In genomic region chr19:4202149-4202548, GRCm38 (mm10) we compare ENCODE assay signal across 9 mouse cellular contexts. TPM values are rescaled to one million over a fixed set of nuclear protein-coding genes. Genes with fewer than 3 reads are reported as not detected.
DNase-seq lines count a peak whose midpoint lies in the region; ATAC-seq and TF ChIP-seq lines count a peak whose summit lies in the region.
"Had no signal": no experiment of that assay in that cellular context is flagged by ENCODE, and none has a peak within 500 bp of the region (broad histone marks: within the 10 kb centered on the region; RNA-seq: fewer than 3 reads in every experiment).

No protein-coding gene starts in this region.

- H3K4me3 ChIP-seq in left cerebral cortex, adult 2 months, result peak overlapping the region; percentile 70
- H3K4me3 ChIP-seq in embryonic facial prominence, embryonic 13.5 days, result peak overlapping the region; percentile 75
- H3K4me3 ChIP-seq in hindbrain, postnatal 0 days (ENCODE audit: low read length), result peak overlapping the region; percentile 53
- H3K4me3 ChIP-seq in midbrain, postnatal 0 days (ENCODE audit: low read depth, low read length), result peak overlapping the region; percentile 47

- WGBS in embryonic facial prominence, embryonic 13.5 days, result 17% methylated on average over 7 of the region's 7 CpGs
- WGBS in hindbrain, postnatal 0 days, result 27% methylated on average over 7 of the region's 7 CpGs
- 30% methylated on average over 7 of the region's 7 CpGs for WGBS in midbrain, postnatal 0 days

- intact Hi-C loops in left cerebral cortex, adult 2 months (cut with DNase I), result loop anchor here (5.0 kb wide), 1 partner anchor 105 kb away; the partner anchor contains the start of genes Cdk2ap2 and Pitpnm1

- peaks cover 26% of the 10 kb centered on the region for H3K4me1 ChIP-seq in embryonic facial prominence, embryonic 13.5 days
- H3K4me1 ChIP-seq in hindbrain, postnatal 0 days (ENCODE audit: insufficient read depth, low read length), result peaks cover 14% of the 10 kb centered on the region
- peaks cover 10% of the 10 kb centered on the region for H3K4me1 ChIP-seq in midbrain, postnatal 0 days (ENCODE audit: insufficient read depth, low read length)

- no peaks in the 10 kb centered on the region for H3K9me3 ChIP-seq in embryonic facial prominence, embryonic 13.5 days
- no peaks in the 10 kb centered on the region for H3K9me3 ChIP-seq in hindbrain, postnatal 0 days (ENCODE audit: low read length)
- H3K9me3 ChIP-seq in midbrain, postnatal 0 days (ENCODE audit: low read length), result no peaks in the 10 kb centered on the region

- no peak for ATAC-seq in embryonic facial prominence, embryonic 13.5 days (ENCODE audit: insufficient number of reproducible peaks, insufficient read depth, low FRiP score, low TSS enrichment, low read depth)
- peak; percentile 4; the same call in 1 of the 2 replicates for ATAC-seq in hindbrain, postnatal 0 days
- ATAC-seq in midbrain, postnatal 0 days (ENCODE audit: low FRiP score), result no peak

- no peak for TF ChIP-seq CTCF in left cerebral cortex, adult 2 months (IDR thresholded peaks at IDR 0.05)
- no peak for TF ChIP-seq CTCF in hindbrain, postnatal 0 days (IDR thresholded peaks at IDR 0.05; ENCODE audit: low read depth)
- TF ChIP-seq CTCF in midbrain, postnatal 0 days (IDR thresholded peaks at IDR 0.05), result no peak

- H3K27me3 ChIP-seq in embryonic facial prominence, embryonic 13.5 days, result peaks cover 12% of the 10 kb centered on the region
- H3K27me3 ChIP-seq in hindbrain, postnatal 0 days (ENCODE audit: insufficient read depth, low read length), result no peaks in the 10 kb centered on the region
- peaks cover 4% of the 10 kb centered on the region; the same call in 1 of the 2 replicates for H3K27me3 ChIP-seq in midbrain, postnatal 0 days (ENCODE audit: insufficient read depth, low read length)

- DNase-seq in left cerebral cortex, adult 2 months (ENCODE audit: extremely low spot score in 1 of 2, low spot score in 2 of 2), result no peak
- DNase-seq in left cerebral cortex, adult 8-10 months (ENCODE audit: low spot score in 2 of 2), result no peak
- no peak for DNase-seq in hindbrain, postnatal 0 days (ENCODE audit: low spot score)
- no peak for DNase-seq in midbrain, postnatal 0 days (ENCODE audit: low spot score)
- no peak for DNase-seq in frontal cortex, postnatal 10 days (ENCODE audit: low spot score in 2 of 2)
- DNase-seq in B cell, adult 2 months, result no peak
- DNase-seq in cerebellum, adult 8-10 months, result no peak

- peaks cover 33% of the 10 kb centered on the region for H3K36me3 ChIP-seq in embryonic facial prominence, embryonic 13.5 days
- H3K36me3 ChIP-seq in hindbrain, postnatal 0 days (ENCODE audit: insufficient read depth, low read length), result 0 out of 2 replicates have a peak, but pooled peaks cover 3% of the 10 kb centered on the region
- H3K36me3 ChIP-seq in midbrain, postnatal 0 days (ENCODE audit: insufficient read depth, low read length), result peaks cover 9% of the 10 kb centered on the region

- H3K9ac ChIP-seq in embryonic facial prominence, embryonic 13.5 days, result peak overlapping the region; percentile 87
- peak overlapping the region; percentile 69 for H3K9ac ChIP-seq in hindbrain, postnatal 0 days (replicated peaks; ENCODE audit: low read length)
- H3K9ac ChIP-seq in midbrain, postnatal 0 days (replicated peaks; ENCODE audit: low read length, poor library complexity, severe bottlenecking), result peak overlapping the region; percentile 62

- peak overlapping the region; percentile 95 for H3K27ac ChIP-seq in left cerebral cortex, adult 2 months
- peak overlapping the region; percentile 73; the same call in 1 of the 2 replicates for H3K27ac ChIP-seq in embryonic facial prominence, embryonic 13.5 days
- H3K27ac ChIP-seq in hindbrain, postnatal 0 days, result no peak overlapping the region
- H3K27ac ChIP-seq in midbrain, postnatal 0 days (ENCODE audit: low read depth, low read length), result peak overlapping the region; percentile 51; the same call in 1 of the 2 replicates

- H3K4me2 ChIP-seq in embryonic facial prominence, embryonic 13.5 days, result peak overlapping the region; percentile 96
- peak overlapping the region; percentile 91 for H3K4me2 ChIP-seq in hindbrain, postnatal 0 days (ENCODE audit: low read depth, low read length)
- peak overlapping the region; percentile 91 for H3K4me2 ChIP-seq in midbrain, postnatal 0 days (ENCODE audit: low read depth, low read length, poor library complexity, severe bottlenecking)

RNA-seq across cellular contexts. Expression of gene Rad9a, which starts 0.7 kb away (rescaled TPM):
- 10 to 100 TPM in 1 of 2 experiments, 1 to 10 TPM in 1; 8.7 to 10.1 TPM for total RNA-seq in left cerebral cortex, adult 2 months (2021)
- 10 to 100 TPM in 3 of 4 experiments, 1 to 10 TPM in 1; 9.9 to 12.1 (median 11.0) TPM for total RNA-seq in left cerebral cortex, adult 8-10 months (2022)
- polyA plus RNA-seq in embryonic facial prominence, embryonic 13.5 days (2015; fragmentation: Nextera tagmentation; extraction: Ambion mirVana), result 34.1 and 37.3 TPM in 2 replicates
- total RNA-seq in hindbrain, postnatal 0 days (2014; rRNA removed), result 15.8 and 25.8 TPM in 2 replicates
- 13.7 and 14.6 TPM in 2 replicates for polyA plus RNA-seq in hindbrain, postnatal 0 days (2015; fragmentation: Nextera tagmentation; extraction: Ambion mirVana)
- total RNA-seq in midbrain, postnatal 0 days (2014; rRNA removed), result 18.0 and 22.8 TPM in 2 replicates
- 14.7 and 17.0 TPM in 2 replicates for polyA plus RNA-seq in midbrain, postnatal 0 days (2015; fragmentation: Nextera tagmentation; extraction: Ambion mirVana)

RNA-seq across cellular contexts. Expression of gene Ppp1ca, which starts 10.3 kb away (rescaled TPM):
- 100 to 1,000 TPM; 293 to 306 TPM for total RNA-seq in left cerebral cortex, adult 2 months (2021)
- total RNA-seq in left cerebral cortex, adult 8-10 months (2022), result 100 to 1,000 TPM; 310 to 356 (median 326) TPM
- 788 and 789 TPM in 2 replicates for polyA plus RNA-seq in embryonic facial prominence, embryonic 13.5 days (2015; fragmentation: Nextera tagmentation; extraction: Ambion mirVana)
- total RNA-seq in hindbrain, postnatal 0 days (2014; rRNA removed), result 502 and 597 TPM in 2 replicates
- 564 and 571 TPM in 2 replicates for polyA plus RNA-seq in hindbrain, postnatal 0 days (2015; fragmentation: Nextera tagmentation; extraction: Ambion mirVana)
- 535 and 592 TPM in 2 replicates for total RNA-seq in midbrain, postnatal 0 days (2014; rRNA removed)
- 510 and 531 TPM in 2 replicates for polyA plus RNA-seq in midbrain, postnatal 0 days (2015; fragmentation: Nextera tagmentation; extraction: Ambion mirVana)

RNA-seq across cellular contexts. Expression of gene Tbc1d10c, which starts 11.1 kb away (rescaled TPM):
- total RNA-seq in left cerebral cortex, adult 2 months (2021), result 1 to 10 TPM; 1.4 to 1.5 TPM
- total RNA-seq in left cerebral cortex, adult 8-10 months (2022), result 1 to 10 TPM; 1.6 to 3.3 (median 2.7) TPM
- 1.8 and 3.1 TPM in 2 replicates for polyA plus RNA-seq in embryonic facial prominence, embryonic 13.5 days (2015; fragmentation: Nextera tagmentation; extraction: Ambion mirVana)
- 2.7 and 3.8 TPM in 2 replicates for total RNA-seq in hindbrain, postnatal 0 days (2014; rRNA removed)
- polyA plus RNA-seq in hindbrain, postnatal 0 days (2015; fragmentation: Nextera tagmentation; extraction: Ambion mirVana), result 0.95 and 1.4 TPM in 2 replicates
- 0.49 and 1.9 TPM in 2 replicates for total RNA-seq in midbrain, postnatal 0 days (2014; rRNA removed)
- polyA plus RNA-seq in midbrain, postnatal 0 days (2015; fragmentation: Nextera tagmentation; extraction: Ambion mirVana), result 1.2 and 1.6 TPM in 2 replicates

RNA-seq across cellular contexts. Expression of gene Clcf1, which starts 11.9 kb away (rescaled TPM):
- 1 to 10 TPM; 1.3 to 2.1 TPM for total RNA-seq in left cerebral cortex, adult 2 months (2021)
- 1 to 10 TPM in 2 of 4 experiments, under 1 TPM in 2; 0.65 to 2.4 (median 1.2) TPM for total RNA-seq in left cerebral cortex, adult 8-10 months (2022)
- 11.1 and 11.5 TPM in 2 replicates for polyA plus RNA-seq in embryonic facial prominence, embryonic 13.5 days (2015; fragmentation: Nextera tagmentation; extraction: Ambion mirVana)
- 0.42 and 3.8 TPM in 2 replicates for total RNA-seq in hindbrain, postnatal 0 days (2014; rRNA removed)
- 0.83 TPM in 2 replicates for polyA plus RNA-seq in hindbrain, postnatal 0 days (2015; fragmentation: Nextera tagmentation; extraction: Ambion mirVana)
- 0.99 and 1.2 TPM in 2 replicates for total RNA-seq in midbrain, postnatal 0 days (2014; rRNA removed)
- polyA plus RNA-seq in midbrain, postnatal 0 days (2015; fragmentation: Nextera tagmentation; extraction: Ambion mirVana), result 0.28 and 0.44 TPM in 2 replicates

RNA-seq across cellular contexts. Expression of gene AC109138.7, which starts 12.0 kb away (rescaled TPM):
- not detected for total RNA-seq in left cerebral cortex, adult 2 months (2021)
- not detected for total RNA-seq in left cerebral cortex, adult 8-10 months (2022)
- not detected in 2 replicates for polyA plus RNA-seq in embryonic facial prominence, embryonic 13.5 days (2015; fragmentation: Nextera tagmentation; extraction: Ambion mirVana)
- total RNA-seq in hindbrain, postnatal 0 days (2014; rRNA removed), result not detected in 2 replicates
- polyA plus RNA-seq in hindbrain, postnatal 0 days (2015; fragmentation: Nextera tagmentation; extraction: Ambion mirVana), result not detected in 2 replicates
- total RNA-seq in midbrain, postnatal 0 days (2014; rRNA removed), result not detected in 2 replicates
- not detected in 2 replicates for polyA plus RNA-seq in midbrain, postnatal 0 days (2015; fragmentation: Nextera tagmentation; extraction: Ambion mirVana)
- polyA plus RNA-seq: inflammation-experienced regulatory T-cells, adult 6 months had no signal
